Mouse (Mus musculus) heart, embryonic 13.5 days (tissue): ENCODE measurements at regions not wholly inside any gene's neighbourhood (a gene's known extent, or its start where the extent isn't known, plus 50 kb on each side); places are given as distances from the start of the nearest gene placed in this dataset.
"Not testable (repeated sequence)": the region's sequence is repeated elsewhere in the genome, so short reads cannot be mapped to it uniquely, and the experiment has no call there.

ENCODE experiments used
- ATAC-seq: fragments of 200-750 bp; cut with Nextera tagmentation; 2 replicates; pipeline ENCODE4 v1.8.0; 2017; ENCODE audit warnings: moderate TSS enrichment; ENCODE audit not compliant: insufficient number of reproducible peaks, low FRiP score, low TSS enrichment; ENCODE audit errors: extremely low read depth
- H3K27ac ChIP-seq: fragments of 300-500 bp; sonication (generic); replicated peaks from 2 replicates; pipeline ENCODE4 v1.5.1; 2015; ENCODE audit warnings: moderate library complexity, mild to moderate bottlenecking, inconsistent platforms
- H3K27me3 ChIP-seq: fragments of 300-500 bp; sonication (generic); replicated peaks from 2 replicates; pipeline ENCODE4 v1.6.1; 2015; ENCODE audit warnings: mild to moderate bottlenecking, inconsistent platforms
- H3K36me3 ChIP-seq: fragments of 300-500 bp; sonication (generic); 2 replicates; pipeline ENCODE4 v1.6.1; 2015; ENCODE audit warnings: mild to moderate bottlenecking, inconsistent platforms
- H3K4me1 ChIP-seq: fragments of 300-500 bp; sonication (generic); 2 replicates; pipeline ENCODE4 v1.6.1; 2015; ENCODE audit warnings: inconsistent platforms
- H3K4me2 ChIP-seq: fragments of 300-500 bp; sonication (generic); 2 replicates; pipeline ENCODE4 v1.6.1; 2015; ENCODE audit warnings: inconsistent platforms, mild to moderate bottlenecking, moderate library complexity
- H3K4me3 ChIP-seq: fragments of 300-500 bp; sonication (generic); 2 replicates; pipeline ENCODE4 v1.5.1; 2015; ENCODE audit warnings: moderate library complexity, mild to moderate bottlenecking, inconsistent platforms
- H3K9ac ChIP-seq: fragments of 300-500 bp; sonication (generic); 2 replicates; pipeline ENCODE4 v1.6.1; 2015; ENCODE audit warnings: inconsistent platforms, mild to moderate bottlenecking, moderate library complexity
- H3K9me3 ChIP-seq: fragments of 300-500 bp; sonication (generic); 2 replicates; pipeline ENCODE4 v1.6.1; 2016; ENCODE audit warnings: inconsistent platforms
- WGBS: fragments of 180-500 bp; shearing (Covaris S2); methylation state at CpG from one replicate; pipeline ENCODE4 v1.1.7; 2015; ENCODE audit warnings: mixed read lengths; 5-methylcytosine and 5-hydroxymethylcytosine counted together

GRCm38 (mm10) chr4:145378876-145379275 lies 63.9 kb upstream of the Tnfrsf8 start:
- not testable (repeated sequence) for H3K9ac ChIP-seq

GRCm38 (mm10) chr4:145377306-145378067 lies 62.5 kb upstream of the Tnfrsf8 start:
- H3K9ac ChIP-seq, H3K27ac ChIP-seq, H3K36me3 ChIP-seq, ATAC-seq, H3K9me3 ChIP-seq, H3K4me3 ChIP-seq, H3K4me1 ChIP-seq, H3K27me3 ChIP-seq, H3K4me2 ChIP-seq: not testable (repeated sequence)
- 78% methylated on average over 14 of the region's 14 CpGs for WGBS

More at GRCm38 (mm10) chr4:145378876-145379275, 63.9 kb upstream of the Tnfrsf8 start:
- not testable (repeated sequence) for H3K27ac ChIP-seq, ATAC-seq, H3K9me3 ChIP-seq, H3K4me1 ChIP-seq, H3K27me3 ChIP-seq, H3K36me3 ChIP-seq, H3K4me2 ChIP-seq, H3K4me3 ChIP-seq
- 87% methylated on average over 2 of the region's 4 CpGs for WGBS

GRCm38 (mm10) chr4:145369753-145370152 lies 54.8 kb upstream of the Tnfrsf8 start:
- Histone ChIP-seq H3K27me3 (no peaks in the 10 kb centered on the region), H3K9me3 (peaks cover 2% of the 10 kb centered on the region; the same call in 1 of the 2 replicates), H3K36me3 (no peaks in the 10 kb centered on the region), H3K4me3 (no peak overlapping the region), H3K27ac (no peak overlapping the region), H3K4me1 (no peaks in the 10 kb centered on the region), H3K9ac (no peak overlapping the region), H3K4me2 (no peak overlapping the region)
- WGBS = 56% methylated on average over 1 of the region's 1 CpGs
- ATAC-seq = no peak

DNA sequence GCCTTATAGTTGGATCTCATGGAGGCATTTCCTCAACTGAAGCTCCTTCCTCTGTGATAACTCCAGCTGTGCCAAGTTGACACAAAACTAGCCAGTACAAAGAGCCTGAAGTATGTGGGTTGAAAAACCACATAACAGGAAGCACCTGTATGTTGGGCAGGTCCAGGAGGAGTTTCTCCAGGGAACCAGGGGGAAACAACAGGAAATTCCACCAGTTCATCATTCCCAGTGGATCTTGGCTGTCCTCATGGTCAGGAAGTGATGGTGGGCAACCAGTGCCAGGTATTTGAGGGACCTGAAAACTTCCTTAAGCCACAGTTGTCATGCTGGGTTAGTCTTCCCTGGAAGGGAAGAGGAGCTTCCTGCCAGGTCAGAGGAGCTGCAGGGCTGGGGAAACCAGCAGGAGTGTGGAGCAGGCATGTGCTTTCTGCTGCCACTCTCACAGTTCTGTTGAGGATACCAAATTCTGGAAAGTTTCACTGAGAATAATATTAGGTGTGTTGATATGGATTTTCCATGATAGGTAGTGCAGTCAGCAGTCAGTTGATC lies 52.4 kb upstream of the Tnfrsf8 start:
- Histone ChIP-seq H3K4me2 (no peak overlapping the region), H3K4me1 (no peaks in the 10 kb centered on the region), H3K27ac (no peak overlapping the region), H3K4me3 (no peak overlapping the region), H3K9me3 (no peaks in the 10 kb centered on the region), H3K27me3 (no peaks in the 10 kb centered on the region), H3K9ac (no peak overlapping the region), H3K36me3 (no peaks in the 10 kb centered on the region)
- no peak for ATAC-seq

DNA sequence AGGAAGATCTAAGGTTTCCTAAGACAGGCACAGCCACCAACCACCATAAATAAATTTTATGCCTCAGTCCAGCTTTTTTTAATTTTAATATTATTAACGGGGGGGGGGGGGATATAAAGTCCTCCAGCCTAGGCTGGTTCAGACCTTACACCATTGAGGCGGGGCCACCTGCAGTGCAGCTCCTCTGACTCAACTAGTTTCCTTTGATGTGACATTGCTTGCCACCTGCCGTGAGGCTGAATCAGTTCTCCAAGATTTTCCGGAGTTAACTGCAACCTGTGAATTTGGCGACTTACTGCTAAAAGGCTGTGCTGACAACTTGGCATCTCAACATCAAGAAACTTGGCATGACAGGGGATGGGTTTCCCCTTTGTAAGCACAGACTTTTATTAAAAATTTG lies 51.3 kb upstream of the Tnfrsf8 start:
- Histone ChIP-seq H3K4me3 (no peak overlapping the region), H3K9ac (no peak overlapping the region), H3K27ac (no peak overlapping the region), H3K4me2 (no peak overlapping the region), H3K27me3 (no peaks in the 10 kb centered on the region), H3K9me3 (no peaks in the 10 kb centered on the region), H3K4me1 (no peaks in the 10 kb centered on the region), H3K36me3 (no peaks in the 10 kb centered on the region)
- 28% methylated on average over 5 of the region's 5 CpGs for WGBS
- ATAC-seq = no peak

GRCm38 (mm10) chr4:145365793-145366192 lies 50.8 kb upstream of the Tnfrsf8 start:
- H3K4me3 ChIP-seq, H3K36me3 ChIP-seq, H3K27ac ChIP-seq, H3K27me3 ChIP-seq, H3K9me3 ChIP-seq, H3K4me2 ChIP-seq, H3K9ac ChIP-seq, ATAC-seq, H3K4me1 ChIP-seq: not testable (repeated sequence)
- WGBS = 70% methylated on average over 2 of the region's 2 CpGs
